Mouse (Mus musculus) hindbrain, embryonic 14.5 days (tissue): ENCODE measurements around the gene Klhdc8a. TPM values are rescaled to one million over a fixed set of nuclear protein-coding genes. Genes with fewer than 3 reads are reported as not detected.

Experiments
- ATAC-seq: fragments of 200-750 bp; cut with Nextera tagmentation; 2 replicates; pipeline ENCODE4 v1.8.0; 2017; ENCODE audit warnings: moderate number of reproducible peaks, mild to moderate bottlenecking, moderate TSS enrichment, moderate library complexity; ENCODE audit not compliant: low FRiP score
- DNase-seq: peaks from one replicate; pipeline ENCODE4 v3.0.0-alpha.2; 2015; ENCODE audit warnings: low spot score
- H3K27ac ChIP-seq: fragments of 300-500 bp; sonication (generic); 2 replicates; pipeline ENCODE4 v1.5.1; 2014; ENCODE audit warnings: mild to moderate bottlenecking, moderate library complexity
- H3K27me3 ChIP-seq: fragments of 300-500 bp; sonication (generic); 2 replicates; pipeline ENCODE4 v1.6.1; 2014; ENCODE audit warnings: mild to moderate bottlenecking, low read length, mixed read lengths; ENCODE audit not compliant: control insufficient read depth, insufficient read depth
- H3K36me3 ChIP-seq: fragments of 300-500 bp; sonication (generic); replicated peaks from 2 replicates; pipeline ENCODE4 v1.6.1; 2014; ENCODE audit not compliant: control insufficient read depth, insufficient read depth
- H3K4me1 ChIP-seq: fragments of 300-500 bp; sonication (generic); replicated peaks from 2 replicates; pipeline ENCODE4 v1.6.1; 2014; ENCODE audit warnings: antibody characterized with exemption, low read length, mixed read lengths; ENCODE audit not compliant: control insufficient read depth, insufficient read depth
- H3K4me2 ChIP-seq: fragments of 300-500 bp; sonication (generic); replicated peaks from 2 replicates; pipeline ENCODE4 v1.6.1; 2014; ENCODE audit warnings: mild to moderate bottlenecking, moderate library complexity
- H3K4me3 ChIP-seq: fragments of 300-500 bp; sonication (generic); replicated peaks from 2 replicates; pipeline ENCODE4 v1.5.1; 2014; ENCODE audit warnings: mild to moderate bottlenecking, low read length
- H3K9ac ChIP-seq: fragments of 300-500 bp; sonication (generic); 2 replicates; pipeline ENCODE4 v1.6.1; 2014
- H3K9me3 ChIP-seq: fragments of 300-500 bp; sonication (generic); 2 replicates; pipeline ENCODE4 v1.6.1; 2016; ENCODE audit warnings: low read length; ENCODE audit not compliant: control insufficient read depth
- WGBS: fragments of 180-500 bp; shearing (Covaris S2); extraction: QIAGEN DNeasy Blood & Tissue Kit; methylation state at CpG from one replicate; pipeline ENCODE4 v1.1.7; 2014; 5-methylcytosine and 5-hydroxymethylcytosine counted together
- polyA plus RNA-seq: library from polyadenylated mRNA; unstranded; fragments of >200 nt; fragmentation: Nextera tagmentation; extraction: Ambion mirVana; gene quantifications from 2 replicates; pipeline ENCODE4 v1.2.1, GENCODE M21; 2014

Klhdc8a gene
- polyA plus RNA-seq, 1 experiment from 2014 or later, result 8.5 TPM

GRCm38 (mm10) chr1:132333201-132333600 lies 34.8 kb downstream of the Klhdc8a start:
- H3K9me3 ChIP-seq, result no peaks in the 10 kb centered on the region
- no peak overlapping the region for H3K4me3 ChIP-seq
- H3K36me3 ChIP-seq, result peaks cover 25% of the 10 kb centered on the region
- H3K9ac ChIP-seq, result no peak overlapping the region
- peaks cover 35% of the 10 kb centered on the region for H3K4me1 ChIP-seq
- peak overlapping the region; percentile 3; the same call in 1 of the 2 replicates for H3K27ac ChIP-seq
- no peak for DNase-seq
- 2% methylated on average over 2 of the region's 2 CpGs for WGBS
- ATAC-seq, result no peak
- no peaks in the 10 kb centered on the region for H3K27me3 ChIP-seq
- H3K4me2 ChIP-seq, result no peak overlapping the region

GRCm38 (mm10) chr1:132333675-132334141 lies 35.3 kb downstream of the Klhdc8a start:
- peaks cover 35% of the 10 kb centered on the region for H3K4me1 ChIP-seq
- H3K4me3 ChIP-seq, result no peak overlapping the region
- H3K4me2 ChIP-seq, result no peak overlapping the region
- 5% methylated on average over 4 of the region's 4 CpGs for WGBS
- H3K27me3 ChIP-seq, result no peaks in the 10 kb centered on the region
- DNase-seq (peak; percentile 36), ATAC-seq (peak; percentile 66)
- H3K36me3 ChIP-seq, result peaks cover 20% of the 10 kb centered on the region
- H3K27ac ChIP-seq, result peak overlapping the region; percentile 3
- no peaks in the 10 kb centered on the region for H3K9me3 ChIP-seq
- no peak overlapping the region for H3K9ac ChIP-seq

DNA sequence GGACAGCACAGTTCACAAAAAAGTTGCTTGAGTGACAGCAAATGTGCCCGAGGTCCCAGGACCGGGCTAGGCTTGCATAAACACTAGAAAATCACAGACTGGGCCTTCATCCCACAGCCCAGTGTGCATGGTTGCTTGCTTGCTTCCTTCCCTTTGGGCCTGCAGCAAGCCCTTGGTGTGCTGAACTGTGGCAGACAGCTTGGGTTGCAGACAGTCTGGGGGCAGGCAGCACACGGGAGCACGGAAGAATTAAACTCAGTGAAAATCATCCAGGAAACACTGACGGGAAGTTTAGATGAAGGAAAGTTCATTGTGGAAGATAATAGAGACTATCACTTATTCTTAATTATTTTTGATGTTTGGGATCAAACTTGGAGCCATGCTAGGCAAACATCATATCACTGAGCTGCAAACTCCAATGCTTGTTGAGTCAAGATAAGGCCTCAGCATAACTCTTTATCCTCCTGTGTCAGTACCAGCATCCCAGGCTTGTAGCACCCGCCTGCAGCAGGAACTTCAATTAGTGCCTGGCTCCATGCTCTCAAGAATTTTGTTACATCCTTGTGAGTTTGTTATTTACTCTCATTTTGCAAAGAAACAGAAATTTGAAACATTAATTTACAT lies 35.9 kb downstream of the Klhdc8a start:
- H3K9me3 ChIP-seq, result no peaks in the 10 kb centered on the region
- no peak for ATAC-seq
- no peak overlapping the region for H3K9ac ChIP-seq

GRCm38 (mm10) chr1:132335378-132335965 lies 37.0 kb downstream of the Klhdc8a start:
- Histone ChIP-seq H3K4me3 (no peak overlapping the region), H3K4me1 (peaks cover 35% of the 10 kb centered on the region), H3K36me3 (peaks cover 13% of the 10 kb centered on the region), H3K27ac (no peak overlapping the region), H3K9ac (no peak overlapping the region), H3K9me3 (no peaks in the 10 kb centered on the region), H3K4me2 (no peak overlapping the region), H3K27me3 (no peaks in the 10 kb centered on the region)
- WGBS, result 19% methylated on average over 12 of the region's 12 CpGs
- DNase-seq, result peak; percentile 33
- no peak for ATAC-seq

More for the DNA sequence above, 35.9 kb downstream of the Klhdc8a start:
- peak overlapping the region; percentile 3 for H3K27ac ChIP-seq
- no peak overlapping the region for H3K4me3 ChIP-seq
- H3K4me2 ChIP-seq, result no peak overlapping the region
- no peaks in the 10 kb centered on the region for H3K27me3 ChIP-seq
- H3K36me3 ChIP-seq, result peaks cover 19% of the 10 kb centered on the region
- 11% methylated on average over 6 of the region's 6 CpGs for WGBS
- DNase-seq, result no peak
- peaks cover 35% of the 10 kb centered on the region for H3K4me1 ChIP-seq

GRCm38 (mm10) chr1:132336921-132337320 lies 38.5 kb downstream of the Klhdc8a start:
- Histone ChIP-seq H3K27ac (no peak overlapping the region), H3K4me3 (no peak overlapping the region), H3K27me3 (no peaks in the 10 kb centered on the region), H3K4me2 (no peak overlapping the region), H3K9me3 (no peaks in the 10 kb centered on the region), H3K4me1 (peaks cover 33% of the 10 kb centered on the region), H3K36me3 (peaks cover 1% of the 10 kb centered on the region; the same call in 1 of the 2 replicates), H3K9ac (no peak overlapping the region)
- no peak for DNase-seq
- 69% methylated on average over 6 of the region's 6 CpGs for WGBS
- ATAC-seq, result no peak

DNA sequence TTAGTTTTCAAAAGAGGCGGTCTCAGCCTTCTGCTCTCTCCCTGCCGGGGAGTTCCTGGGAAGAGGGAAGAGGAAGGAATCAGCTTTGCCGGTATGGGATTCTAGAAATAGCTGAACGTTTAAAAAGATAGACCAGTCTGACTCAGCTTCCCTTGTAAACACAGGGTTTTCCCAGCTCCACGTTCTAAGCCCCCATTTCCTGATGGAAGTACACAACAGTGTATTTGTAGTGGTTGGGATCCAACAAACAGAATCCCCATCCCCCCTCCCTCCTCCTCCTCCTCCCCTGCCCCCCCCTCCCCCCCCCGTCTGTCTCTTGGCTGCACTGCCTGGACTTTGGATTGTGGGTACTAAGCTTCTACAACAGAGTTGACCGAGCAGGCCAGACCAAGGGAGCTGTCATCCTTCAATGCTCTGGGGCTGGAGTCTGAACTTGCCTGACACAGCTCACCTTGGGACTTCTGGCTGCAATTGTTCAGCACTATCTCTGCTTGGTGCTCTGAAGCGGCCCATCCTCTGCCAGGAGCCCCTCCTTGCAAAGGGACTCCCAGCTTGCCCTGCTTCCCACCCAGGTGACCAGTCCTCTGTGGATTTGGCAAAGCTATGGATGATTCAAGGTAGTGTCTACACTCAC lies 39.7 kb downstream of the Klhdc8a start:
- Histone ChIP-seq H3K27ac (no peak overlapping the region), H3K9me3 (no peaks in the 10 kb centered on the region), H3K4me1 (peaks cover 27% of the 10 kb centered on the region), H3K27me3 (no peaks in the 10 kb centered on the region), H3K4me3 (no peak overlapping the region), H3K4me2 (no peak overlapping the region), H3K9ac (no peak overlapping the region), H3K36me3 (no peaks in the 10 kb centered on the region)
- DNase-seq, result no peak
- no peak for ATAC-seq
- 41% methylated on average over 8 of the region's 8 CpGs for WGBS

- H3K4me2 ChIP-seq, result no peak overlapping the region
- DNase-seq (no peak), ATAC-seq (no peak)
- no peak overlapping the region for H3K27ac ChIP-seq
- no peak overlapping the region for H3K9ac ChIP-seq
- no peaks in the 10 kb centered on the region for H3K4me1 ChIP-seq
- no peaks in the 10 kb centered on the region for H3K36me3 ChIP-seq
- no peak overlapping the region for H3K4me3 ChIP-seq
- WGBS, result 64% methylated on average over 5 of the region's 5 CpGs
- H3K27me3 ChIP-seq, result no peaks in the 10 kb centered on the region
- H3K9me3 ChIP-seq, result no peaks in the 10 kb centered on the region
These were observed 43.5 kb downstream of the Klhdc8a start for GRCm38 (mm10) chr1:132341731-132342501.

DNA sequence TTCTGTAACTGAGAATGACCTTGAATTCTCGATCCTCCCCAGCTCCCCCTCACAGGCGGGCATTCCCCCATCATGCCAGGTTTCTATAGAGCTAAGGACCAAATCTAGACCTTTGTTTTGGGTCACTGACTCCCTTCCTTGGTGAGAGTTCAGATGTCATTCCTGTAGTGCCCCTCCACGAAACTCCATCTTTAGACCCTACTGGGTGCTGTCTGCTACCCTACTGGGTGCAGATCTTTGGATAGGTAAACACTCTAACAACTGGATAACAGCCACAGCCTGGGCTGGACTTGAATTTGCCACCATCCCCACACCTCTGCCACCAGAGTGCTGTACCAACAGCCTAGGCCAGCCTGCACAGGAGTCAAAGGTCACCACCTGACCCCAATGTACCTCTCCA lies 44.1 kb downstream of the Klhdc8a start:
- Histone ChIP-seq H3K27me3 (no peaks in the 10 kb centered on the region), H3K27ac (no peak overlapping the region), H3K9ac (no peak overlapping the region), H3K4me1 (no peaks in the 10 kb centered on the region), H3K4me2 (no peak overlapping the region), H3K9me3 (no peaks in the 10 kb centered on the region), H3K4me3 (no peak overlapping the region), H3K36me3 (no peaks in the 10 kb centered on the region)
- no peak for DNase-seq
- no peak for ATAC-seq
- 75% methylated on average over 3 of the region's 3 CpGs for WGBS

GRCm38 (mm10) chr1:132343191-132343590 lies 44.8 kb downstream of the Klhdc8a start:
- H3K4me1 ChIP-seq, result no peaks in the 10 kb centered on the region
- DNase-seq (no peak), ATAC-seq (no peak)
- H3K4me2 ChIP-seq, result no peak overlapping the region
- WGBS, result 86% methylated on average over 2 of the region's 2 CpGs
- H3K27ac ChIP-seq, result no peak overlapping the region
- H3K4me3 ChIP-seq, result no peak overlapping the region
- H3K9me3 ChIP-seq, result no peaks in the 10 kb centered on the region
- H3K9ac ChIP-seq, result no peak overlapping the region
- no peaks in the 10 kb centered on the region for H3K36me3 ChIP-seq
- H3K27me3 ChIP-seq, result no peaks in the 10 kb centered on the region
